Mouse (Mus musculus): ENCODE measurements around the gene Pkd1l2. TPM values are rescaled to one million over a fixed set of nuclear protein-coding genes. Genes with fewer than 3 reads are reported as not detected.

Pkd1l2 gene
- total RNA-seq (2022): under 1 TPM in 3 of 4 experiments, not detected in 1; 0.06 to 0.27 (median 0.11) TPM

- no peak for DNase-seq (ENCODE audit: low spot score in 2 of 2)
Measured at GRCm38 (mm10) chr8:117082399-117082872, at the start of gene Pkd1l2. Pkd1l2 (minus strand) TSS chr8:117082449.

GRCm38 (mm10) chr8:117127063-117127462, 44.8 kb upstream of the Pkd1l2 start:
- DNase-seq (ENCODE audit: low spot score in 2 of 2): no peak

- no peak for DNase-seq (ENCODE audit: low spot score in 2 of 2)
Measured at GRCm38 (mm10) chr8:117126411-117126810, 44.2 kb upstream of the Pkd1l2 start.

- no peak for DNase-seq (ENCODE audit: low spot score in 2 of 2)
Measured at GRCm38 (mm10) chr8:117125854-117126253, 43.6 kb upstream of the Pkd1l2 start.

- no peak for DNase-seq (ENCODE audit: low spot score in 2 of 2)
Measured at GRCm38 (mm10) chr8:117123850-117124633, 41.8 kb upstream of the Pkd1l2 start.

- DNase-seq (ENCODE audit: low spot score in 2 of 2): no peak
Measured at GRCm38 (mm10) chr8:117121277-117121676, 39.0 kb upstream of the Pkd1l2 start.

- DNase-seq (ENCODE audit: low spot score in 2 of 2): no peak
Measured at GRCm38 (mm10) chr8:117118409-117118808, 36.2 kb upstream of the Pkd1l2 start.

GRCm38 (mm10) chr8:117116534-117116933, 34.3 kb upstream of the Pkd1l2 start:
- DNase-seq (ENCODE audit: low spot score in 2 of 2): no peak

GRCm38 (mm10) chr8:117115676-117116446, 33.6 kb upstream of the Pkd1l2 start:
- DNase-seq (ENCODE audit: low spot score in 2 of 2): no peak

- no peak for DNase-seq (ENCODE audit: low spot score in 2 of 2)
Measured at GRCm38 (mm10) chr8:117115094-117115493, 32.8 kb upstream of the Pkd1l2 start.

- DNase-seq (ENCODE audit: low spot score in 2 of 2): no peak
Measured at GRCm38 (mm10) chr8:117112261-117112660, 30.0 kb upstream of the Pkd1l2 start.

GRCm38 (mm10) chr8:117111641-117112040, 29.4 kb upstream of the Pkd1l2 start:
- no peak for DNase-seq (ENCODE audit: low spot score in 2 of 2)

GRCm38 (mm10) chr8:117109801-117110390, 27.6 kb upstream of the Pkd1l2 start:
- DNase-seq (ENCODE audit: low spot score in 2 of 2): peak; percentile 11 to 53

GRCm38 (mm10) chr8:117109018-117109711, 26.9 kb upstream of the Pkd1l2 start:
- no peak for DNase-seq (ENCODE audit: low spot score in 2 of 2)

- peak; percentile 47 to 78 for DNase-seq (ENCODE audit: low spot score in 2 of 2)
Measured at GRCm38 (mm10) chr8:117107533-117107932, 25.3 kb upstream of the Pkd1l2 start.

- DNase-seq (ENCODE audit: low spot score in 2 of 2): no peak
Measured at GRCm38 (mm10) chr8:117097564-117098191, 15.4 kb upstream of the Pkd1l2 start.

GRCm38 (mm10) chr8:117097051-117097563, 14.9 kb upstream of the Pkd1l2 start:
- no peak for DNase-seq (ENCODE audit: low spot score in 2 of 2)

- DNase-seq (ENCODE audit: low spot score in 2 of 2): no peak
Measured at GRCm38 (mm10) chr8:117095647-117096046, 13.4 kb upstream of the Pkd1l2 start, which contains the start of gene Bco1. Bco1 (plus strand) TSS chr8:117095854.

GRCm38 (mm10) chr8:117094053-117094452, 11.8 kb upstream of the Pkd1l2 start:
- no peak for DNase-seq (ENCODE audit: low spot score in 2 of 2)

GRCm38 (mm10) chr8:117089802-117090201, 7.6 kb upstream of the Pkd1l2 start:
- DNase-seq (ENCODE audit: low spot score in 2 of 2): no peak

GRCm38 (mm10) chr8:117087036-117087435, 4.8 kb upstream of the Pkd1l2 start:
- DNase-seq (ENCODE audit: low spot score in 2 of 2): no peak

Measured in layer of hippocampus, adult 8-10 months (tissue).